Mouse (Mus musculus) right cerebral cortex, postnatal 14 days (tissue): ENCODE measurements at regions not wholly inside any gene's neighbourhood (a gene's known extent, or its start where the extent isn't known, plus 50 kb on each side); places are given as distances from the start of the nearest gene placed in this dataset.

ENCODE experiments used
- DNase-seq: peaks from one replicate; pipeline ENCODE4 v3.0.0; 2022

- DNase-seq = no peak
These were observed 193.5 kb downstream of the Lmo4 start for GRCm38 (mm10) chr3:144011456-144012025.

- no peak for DNase-seq
These were observed 194.5 kb downstream of the Lmo4 start for GRCm38 (mm10) chr3:144010558-144010957.

- DNase-seq = no peak
These were observed 197.9 kb downstream of the Lmo4 start for GRCm38 (mm10) chr3:144007111-144007619.

- no peak for DNase-seq
These were observed 207.1 kb downstream of the Lmo4 start for GRCm38 (mm10) chr3:143997909-143998308.

- no peak for DNase-seq
These were observed 210.0 kb downstream of the Lmo4 start for GRCm38 (mm10) chr3:143995045-143995444.

GRCm38 (mm10) chr3:143988991-143989390 lies 216.0 kb downstream of the Lmo4 start:
- no peak for DNase-seq

- no peak for DNase-seq
These were observed 217.0 kb downstream of the Lmo4 start for GRCm38 (mm10) chr3:143988037-143988436.

GRCm38 (mm10) chr3:143986798-143987197 lies 218.2 kb downstream of the Lmo4 start:
- no peak for DNase-seq

GRCm38 (mm10) chr3:143986200-143986506 lies 218.9 kb downstream of the Lmo4 start:
- DNase-seq = no peak

- no peak for DNase-seq
These were observed 219.4 kb downstream of the Lmo4 start for GRCm38 (mm10) chr3:143985349-143986199.

- DNase-seq = no peak
These were observed 226.3 kb downstream of the Lmo4 start for GRCm38 (mm10) chr3:143978703-143979102.

GRCm38 (mm10) chr3:143977886-143978447 lies 227.1 kb downstream of the Lmo4 start:
- no peak for DNase-seq

GRCm38 (mm10) chr3:143973582-143973981 lies 231.4 kb downstream of the Lmo4 start:
- DNase-seq = no peak

GRCm38 (mm10) chr3:143972351-143972750 lies 232.7 kb downstream of the Lmo4 start:
- DNase-seq = no peak

GRCm38 (mm10) chr3:143970771-143971170 lies 234.2 kb downstream of the Lmo4 start:
- DNase-seq = no peak

- no peak for DNase-seq
These were observed 249.5 kb downstream of the Lmo4 start for GRCm38 (mm10) chr3:143955508-143955907.

GRCm38 (mm10) chr3:143954822-143955221 lies 250.2 kb downstream of the Lmo4 start:
- DNase-seq = no peak

- DNase-seq = no peak
These were observed 252.7 kb downstream of the Lmo4 start for GRCm38 (mm10) chr3:143952289-143952688.

- DNase-seq = no peak
These were observed 255.4 kb downstream of the Lmo4 start for GRCm38 (mm10) chr3:143949656-143950055.

GRCm38 (mm10) chr3:143949026-143949637 lies 255.9 kb downstream of the Lmo4 start:
- no peak for DNase-seq

- no peak for DNase-seq
These were observed 257.1 kb downstream of the Lmo4 start for GRCm38 (mm10) chr3:143947938-143948267.

- DNase-seq = no peak
These were observed 257.7 kb downstream of the Lmo4 start for GRCm38 (mm10) chr3:143947079-143947937.
